Mouse (Mus musculus) spleen, postnatal 36 days (tissue): Measurements from ENCODE around the gene Phka2.

ENCODE experiments used
- DNase-seq, 2 experiments: peaks; one replicate each; pipeline ENCODE4 v3.0.0; 2022; ENCODE audit warnings: low spot score in 2 of 2, mixed read lengths in 1 of 2

The Phka2 gene

GRCm38 (mm10) chrX:160598562-160599458, 96.8 kb downstream of the Phka2 start:
- peak in 1 of 2 experiments; percentile 1 for DNase-seq

DNA sequence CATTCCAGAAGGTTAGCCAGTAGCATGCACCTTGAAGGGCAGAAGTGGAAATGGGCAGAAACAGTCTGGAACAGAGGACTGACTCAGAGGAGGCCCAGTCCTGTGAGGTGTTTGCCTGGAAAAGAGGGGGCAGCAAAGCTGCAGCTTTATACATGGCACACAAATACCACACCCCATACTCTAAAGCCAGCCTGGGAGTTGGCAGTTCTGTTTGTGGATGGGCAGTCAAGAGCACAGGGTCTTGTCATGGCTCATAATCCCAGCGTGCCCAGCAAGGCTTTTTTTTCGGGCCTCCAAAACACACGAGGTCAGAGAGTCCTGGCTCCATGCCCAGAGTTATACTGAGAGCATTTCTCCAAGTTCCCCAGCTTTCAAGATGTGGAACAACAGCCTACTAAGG, 99.1 kb downstream of the Phka2 start:
- DNase-seq: no peak

DNA sequence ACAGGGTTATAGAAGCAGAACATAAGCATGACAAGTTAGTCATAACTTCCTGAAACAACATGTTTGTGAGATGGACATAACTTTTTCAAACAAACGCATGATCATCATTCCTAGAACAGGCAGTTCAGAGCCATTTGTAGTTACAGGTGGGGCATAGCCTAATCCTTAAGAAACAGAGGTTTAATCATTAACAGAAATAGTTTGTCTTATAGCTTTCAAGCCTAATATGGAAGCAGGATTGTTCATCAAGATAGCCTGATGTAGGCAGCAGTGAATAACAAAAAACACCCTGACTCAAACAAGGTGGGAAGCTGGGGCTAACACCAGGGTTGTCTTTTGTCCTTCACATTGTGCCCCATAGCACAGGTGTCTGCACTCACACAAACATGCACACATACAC, 100.8 kb downstream of the Phka2 start:
- no peak for DNase-seq

GRCm38 (mm10) chrX:160603316-160603715, 101.3 kb downstream of the Phka2 start:
- no peak for DNase-seq

DNA sequence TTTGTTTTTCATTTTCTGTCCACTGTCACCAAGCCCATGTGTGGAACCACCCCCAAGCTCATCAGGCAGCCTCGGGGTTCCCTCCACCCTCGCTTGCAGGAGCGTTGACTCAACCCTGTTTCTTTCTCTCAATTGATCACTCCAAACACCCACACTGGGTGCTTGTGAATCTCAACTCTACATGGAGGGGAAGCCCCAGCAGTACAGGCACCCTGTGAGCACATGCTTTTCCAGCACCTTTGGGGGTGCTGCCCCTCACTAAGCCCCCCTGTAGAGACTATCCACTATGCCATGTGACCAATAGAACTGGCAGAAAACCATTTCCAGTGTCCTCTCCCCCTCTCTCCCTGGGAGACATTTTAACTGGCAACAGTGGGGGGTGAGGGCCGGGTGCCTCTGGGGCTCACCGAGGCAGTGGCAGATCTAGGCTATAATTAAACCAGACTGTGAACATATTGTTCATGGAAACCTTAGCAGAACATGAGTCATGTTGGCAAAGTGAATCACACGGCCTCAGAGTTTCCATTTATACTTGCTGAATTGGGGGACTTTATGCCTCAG, 102.1 kb downstream of the Phka2 start:
- no peak for DNase-seq

DNA sequence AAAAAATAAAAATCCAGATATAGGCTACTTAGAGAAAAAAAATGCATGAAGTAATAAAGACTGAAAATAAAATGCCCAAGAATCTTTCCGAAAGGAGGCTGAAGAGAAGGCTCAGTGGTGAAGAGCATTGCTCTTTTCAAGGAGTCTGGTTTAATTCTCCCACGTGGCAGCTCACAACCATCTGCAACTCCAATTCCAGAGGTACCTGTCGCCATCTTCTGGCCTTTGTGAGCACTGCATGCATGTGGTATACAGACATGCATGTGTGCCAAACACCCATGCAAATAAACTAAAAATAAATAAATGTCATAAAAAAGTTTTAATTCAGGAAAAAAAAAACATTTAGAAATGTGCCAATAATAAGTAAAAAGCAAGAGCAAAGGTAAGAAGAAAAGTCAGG, 107.9 kb downstream of the Phka2 start:
- DNase-seq: peak in 1 of 2 experiments; percentile 12

DNA sequence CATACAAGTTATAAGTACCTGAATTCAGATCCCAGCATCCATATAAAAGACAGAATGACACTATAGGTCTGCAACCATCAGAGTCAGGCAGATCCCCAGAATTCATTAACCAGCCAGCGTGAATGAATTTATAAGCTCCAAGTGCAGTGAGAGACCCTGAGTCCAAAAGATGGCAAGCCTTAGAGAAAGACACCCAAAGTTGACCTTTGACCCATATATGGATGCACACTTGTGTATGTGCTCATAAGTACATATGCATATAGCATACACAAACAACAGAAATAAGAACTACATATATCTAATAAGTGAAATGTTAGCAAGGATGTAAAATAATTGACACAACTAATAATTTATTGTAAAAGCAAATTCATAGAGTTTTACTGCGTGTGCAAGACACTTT, 108.5 kb downstream of the Phka2 start:
- no peak for DNase-seq

GRCm38 (mm10) chrX:160610882-160611644, 109.1 kb downstream of the Phka2 start:
- DNase-seq: no peak
